Mouse (Mus musculus) myocyte (in vitro differentiated cells): ENCODE results near the gene Olfr1208. TPM values are rescaled to one million over a fixed set of nuclear protein-coding genes. Genes with fewer than 3 reads are reported as not detected.

Experiments
- H3K27me3 ChIP-seq: one replicate; pipeline ENCODE4 v1.6.1; 2011; ENCODE audit not compliant: control insufficient read depth, insufficient read depth, insufficient read length
- H3K36me3 ChIP-seq: one replicate; pipeline ENCODE4 v1.6.1; 2011; ENCODE audit not compliant: control insufficient read depth, insufficient read depth
- H3K4me2 ChIP-seq: one replicate; pipeline ENCODE4 v1.6.1; 2011; ENCODE audit warnings: low read depth, control low read depth
- H3K4me3 ChIP-seq: one replicate; pipeline ENCODE4 v1.5.1; 2011; ENCODE audit warnings: mild to moderate bottlenecking, control low read depth, moderate library complexity
- H3K79me2 ChIP-seq: one replicate; pipeline ENCODE4 v1.6.1; 2011; ENCODE audit not compliant: control insufficient read depth, insufficient read depth
- H3ac ChIP-seq: one replicate; pipeline ENCODE4 v1.6.1; 2011; ENCODE audit not compliant: control insufficient read depth, insufficient read length
- CEBPB ChIP-seq: IDR thresholded peaks from 2 replicates; pipeline ENCODE4 v1.6.1; 2011; ENCODE audit warnings: mild to moderate bottlenecking, moderate library complexity; ENCODE audit not compliant: poor library complexity, insufficient read depth, severe bottlenecking
- E2F4 ChIP-seq: IDR thresholded peaks from one replicate; pipeline ENCODE4 v1.6.1; 2011; ENCODE audit warnings: mild to moderate bottlenecking, control low read depth, moderate library complexity; ENCODE audit not compliant: insufficient read depth
- MAX ChIP-seq: IDR thresholded peaks from one replicate; pipeline ENCODE4 v1.6.1; 2011; ENCODE audit warnings: low read depth, mild to moderate bottlenecking, control low read depth
- MYOD1 ChIP-seq, 3 experiments: IDR thresholded peaks; one replicate each; pipeline ENCODE4 v1.6.1; 2011; ENCODE audit warnings: control low read depth in 2 of 3, low read depth in 2 of 3, mild to moderate bottlenecking in 2 of 3, moderate library complexity in 1 of 3; ENCODE audit not compliant: insufficient read length in 2 of 3, control insufficient read depth in 1 of 3
- MYOG ChIP-seq, 3 experiments: IDR thresholded peaks; one replicate each; pipeline ENCODE4 v1.6.1; 2011; ENCODE audit warnings: control low read depth in 2 of 3, low read depth in 2 of 3, mild to moderate bottlenecking in 2 of 3; ENCODE audit not compliant: insufficient read length in 2 of 3, control insufficient read depth in 1 of 3, insufficient read depth in 1 of 3
- POLR2A ChIP-seq: IDR thresholded peaks from one replicate; pipeline ENCODE4 v1.6.1; 2011; ENCODE audit warnings: low read depth, mild to moderate bottlenecking, control low read depth, moderate library complexity; ENCODE audit not compliant: insufficient read length
- POLR2AphosphoS2 ChIP-seq: IDR thresholded peaks from one replicate; pipeline ENCODE4 v1.6.1; 2011; ENCODE audit warnings: low read depth, control low read depth; ENCODE audit not compliant: insufficient read length
- REST ChIP-seq: IDR thresholded peaks from one replicate; pipeline ENCODE4 v1.6.1; 2011; ENCODE audit warnings: mild to moderate bottlenecking, control low read depth, moderate library complexity; ENCODE audit not compliant: insufficient read depth, insufficient read length
- SRF ChIP-seq: IDR thresholded peaks from one replicate; pipeline ENCODE4 v1.6.1; 2011; ENCODE audit warnings: low read depth; ENCODE audit not compliant: control insufficient read depth, insufficient read length
- TCF12 ChIP-seq: IDR thresholded peaks from one replicate; pipeline ENCODE4 v1.6.1; 2011; ENCODE audit warnings: mild to moderate bottlenecking, control low read depth; ENCODE audit not compliant: poor library complexity, insufficient read depth, severe bottlenecking
- TCF3 ChIP-seq: IDR thresholded peaks from one replicate; pipeline ENCODE4 v1.6.1; 2011; ENCODE audit warnings: low read depth, control low read depth; ENCODE audit not compliant: insufficient read length
- USF1 ChIP-seq: IDR thresholded peaks from one replicate; pipeline ENCODE4 v1.6.1; 2011; ENCODE audit warnings: low read depth, mild to moderate bottlenecking, control low read depth, moderate library complexity
- polyA plus RNA-seq: library from polyadenylated mRNA; unstranded; fragments of >200 nt; fragmentation: generic; extraction: Trizol; gene quantifications from one replicate; pipeline ENCODE4 v1.2.1, GENCODE M21; 2012; ENCODE audit warnings: missing spikeins

Gene Olfr1208
- not detected for polyA plus RNA-seq

DNA sequence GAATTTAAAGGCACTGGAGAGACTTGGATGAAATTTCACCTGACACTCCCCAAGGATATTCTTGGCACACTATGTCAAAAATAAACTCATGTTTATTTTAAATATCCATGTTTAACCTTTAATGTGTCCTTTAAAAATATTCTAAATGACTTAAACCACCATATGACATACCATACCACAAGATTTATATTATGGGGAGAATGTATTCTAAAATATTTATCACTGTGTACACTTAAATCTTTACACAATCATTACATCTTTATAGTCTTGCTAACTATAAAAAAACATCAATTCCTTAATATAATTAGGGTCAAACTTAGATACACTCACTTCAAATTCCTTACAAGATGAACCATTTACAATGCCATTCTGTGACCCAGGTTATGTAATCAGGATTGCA, at the start of gene Olfr1208:
Gene Olfr1208 (minus strand): TSS at position 101 of the 400 bp plus-strand sequence.
- Histone ChIP-seq H3K79me2 (no peaks in the 10 kb centered on the region), H3K4me2 (no peak within 1 kb of the TSS), H3K36me3 (no peaks in the 10 kb centered on the region), H3K4me3 (no peak within 1 kb of the TSS), H3K27me3 (no peaks in the 10 kb centered on the region), H3ac (no peak within 1 kb of the TSS)
- no peak for TF ChIP-seq TCF3
- TF ChIP-seq SRF, result no peak
- no peak for TF ChIP-seq POLR2AphosphoS2
- no peak for TF ChIP-seq MYOD1 (IDR thresholded peaks at IDR 0.05; ENCODE audit: control insufficient read depth in 1 of 3, insufficient read length in 2 of 3, low read depth in 2 of 3)
- TF ChIP-seq CEBPB, result no peak
- no peak for TF ChIP-seq MAX
- TF ChIP-seq POLR2A, result no peak
- no peak for TF ChIP-seq REST
- no peak for TF ChIP-seq MYOG (IDR thresholded peaks at IDR 0.05; ENCODE audit: control insufficient read depth in 1 of 3, insufficient read depth in 1 of 3, insufficient read length in 2 of 3, low read depth in 2 of 3)
- no peak for TF ChIP-seq USF1
- TF ChIP-seq E2F4, result no peak
- no peak for TF ChIP-seq TCF12

DNA sequence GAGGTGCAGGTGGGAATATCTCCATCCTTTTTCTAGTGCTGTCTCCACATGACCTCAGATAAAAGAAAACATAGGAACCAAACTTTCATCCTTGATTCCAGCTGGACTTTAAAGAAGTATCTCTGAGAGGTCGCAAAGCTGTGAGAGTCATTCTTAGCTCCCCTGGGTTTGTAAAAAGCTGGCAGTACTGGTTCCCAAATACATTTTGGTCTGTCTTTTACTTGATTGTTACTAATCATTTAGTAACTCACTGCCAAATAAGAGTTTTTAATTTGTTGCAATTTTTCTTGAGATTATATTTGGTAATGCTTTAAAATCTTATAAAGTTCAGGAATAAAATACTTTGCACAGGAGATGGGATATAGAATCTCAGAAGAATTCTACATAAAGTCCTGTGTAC, 35.9 kb upstream of the Olfr1208 start, which contains the start of gene Olfr1211:
Gene Olfr1211 (minus strand): TSS at position 101 of the 400 bp plus-strand sequence.
- Histone ChIP-seq H3K36me3 (no peaks in the 10 kb centered on the region), H3K4me3 (no peak within 1 kb of the TSS), H3ac (no peak within 1 kb of the TSS), H3K27me3 (no peaks in the 10 kb centered on the region), H3K4me2 (no peak within 1 kb of the TSS), H3K79me2 (no peaks in the 10 kb centered on the region)
- TF ChIP-seq MYOG (IDR thresholded peaks at IDR 0.05; ENCODE audit: control insufficient read depth in 1 of 3, insufficient read depth in 1 of 3, insufficient read length in 2 of 3, low read depth in 2 of 3), result no peak
- no peak for TF ChIP-seq TCF3

GRCm38 (mm10) chr2:88915057-88915456, 12.9 kb upstream of the Olfr1208 start, which contains the start of gene Olfr1209:
Gene Olfr1209, minus strand, starts transcription at chr2:88915157.
- no peaks in the 10 kb centered on the region for H3K27me3 ChIP-seq
- H3K36me3 ChIP-seq, result no peaks in the 10 kb centered on the region
- H3K4me2 ChIP-seq, result no peak within 1 kb of the TSS
- TF ChIP-seq REST (no peak), TCF12 (no peak)
- H3K79me2 ChIP-seq, result no peaks in the 10 kb centered on the region
- no peak within 1 kb of the TSS for H3ac ChIP-seq
- no peak within 1 kb of the TSS for H3K4me3 ChIP-seq

GRCm38 (mm10) chr2:88862931-88863330, 39.2 kb downstream of the Olfr1208 start, which contains the start of gene Olfr1206:
Gene Olfr1206, plus strand, starts transcription at chr2:88863231.
- Histone ChIP-seq H3K79me2 (no peaks in the 10 kb centered on the region), H3K36me3 (no peaks in the 10 kb centered on the region), H3K4me3 (no peak within 1 kb of the TSS), H3K27me3 (no peaks in the 10 kb centered on the region), H3K4me2 (no peak within 1 kb of the TSS), H3ac (no peak within 1 kb of the TSS)
- TF ChIP-seq REST (no peak), USF1 (no peak), E2F4 (no peak), POLR2A (no peak), POLR2AphosphoS2 (no peak), CEBPB (no peak), SRF (no peak), TCF3 (no peak), TCF12 (no peak)

- Histone ChIP-seq H3K36me3 (no peaks in the 10 kb centered on the region), H3K79me2 (no peaks in the 10 kb centered on the region), H3K4me2 (no peak within 1 kb of the TSS), H3K27me3 (no peaks in the 10 kb centered on the region), H3ac (no peak within 1 kb of the TSS), H3K4me3 (no peak within 1 kb of the TSS)
- TF ChIP-seq E2F4, result no peak
- no peak for TF ChIP-seq USF1
- TF ChIP-seq POLR2AphosphoS2, result no peak
- TF ChIP-seq MYOD1 (IDR thresholded peaks at IDR 0.05; ENCODE audit: control insufficient read depth in 1 of 3, insufficient read length in 2 of 3, low read depth in 2 of 3), result no peak
- no peak for TF ChIP-seq MAX
- TF ChIP-seq TCF12, result no peak
- TF ChIP-seq POLR2A, result no peak
- no peak for TF ChIP-seq REST
- no peak for TF ChIP-seq SRF
- TF ChIP-seq TCF3, result no peak
These were observed 53.1 kb downstream of the Olfr1208 start, which contains the start of gene Olfr1204 for GRCm38 (mm10) chr2:88848992-88849391. Gene Olfr1204, plus strand, starts transcription at chr2:88849292.

Other genes starting within 250 kb of the Olfr1208 start
- gene Olfr1193, start 226.7 kb downstream of the Olfr1208 start, polyA plus RNA-seq, result not detected
- gene Olfr1195, start 213.1 kb downstream of the Olfr1208 start, polyA plus RNA-seq, result not detected
- gene Olfr1196, start 197.7 kb downstream of the Olfr1208 start, polyA plus RNA-seq, result not detected
- gene Olfr1197, start 169.9 kb downstream of the Olfr1208 start, polyA plus RNA-seq, result not detected
- not detected for gene Olfr1198, start 150.9 kb downstream of the Olfr1208 start, polyA plus RNA-seq
- gene Olfr1199, start 141.8 kb downstream of the Olfr1208 start, polyA plus RNA-seq, result not detected
- gene Olfr1200, start 131.8 kb downstream of the Olfr1208 start, polyA plus RNA-seq, result not detected
- not detected for gene Olfr1201, start 109.3 kb downstream of the Olfr1208 start, polyA plus RNA-seq
- not detected for gene Olfr1202, start 87.8 kb downstream of the Olfr1208 start, polyA plus RNA-seq
- gene Olfr1205, start 72.6 kb downstream of the Olfr1208 start, polyA plus RNA-seq, result not detected
- not detected for gene Olfr1204, start 53.0 kb downstream of the Olfr1208 start, polyA plus RNA-seq
- not detected for gene Olfr1206, start 39.1 kb downstream of the Olfr1208 start, polyA plus RNA-seq
- gene Olfr1209, start 12.8 kb upstream of the Olfr1208 start, polyA plus RNA-seq, result not detected
- gene Olfr1211, start 35.8 kb upstream of the Olfr1208 start, polyA plus RNA-seq, result not detected
- gene Olfr1212, start 51.7 kb upstream of the Olfr1208 start, polyA plus RNA-seq, result not detected
- not detected for gene Gm13762, start 78.0 kb upstream of the Olfr1208 start, polyA plus RNA-seq
- not detected for gene Olfr1214, start 90.3 kb upstream of the Olfr1208 start, polyA plus RNA-seq
- not detected for gene Olfr1215, start 104.7 kb upstream of the Olfr1208 start, polyA plus RNA-seq
- not detected for gene Olfr1216, start 116.0 kb upstream of the Olfr1208 start, polyA plus RNA-seq
- gene Olfr1217, start 129.8 kb upstream of the Olfr1208 start, polyA plus RNA-seq, result not detected
- not detected for gene Olfr1218, start 158.9 kb upstream of the Olfr1208 start, polyA plus RNA-seq
- not detected for gene Olfr1219, start 181.2 kb upstream of the Olfr1208 start, polyA plus RNA-seq
- not detected for gene Olfr1220, start 204.5 kb upstream of the Olfr1208 start, polyA plus RNA-seq
- gene Olfr1221, start 215.0 kb upstream of the Olfr1208 start, polyA plus RNA-seq, result not detected
- not detected for gene Olfr1222, start 230.7 kb upstream of the Olfr1208 start, polyA plus RNA-seq
- not detected for gene Olfr1223, start 249.2 kb upstream of the Olfr1208 start, polyA plus RNA-seq